Mouse (Mus musculus) frontal cortex, postnatal 14 days (tissue): ENCODE measurements at regions not wholly inside any gene's neighbourhood (a gene's known extent, or its start where the extent isn't known, plus 50 kb on each side); places are given as distances from the start of the nearest gene placed in this dataset.

ENCODE experiments used
- DNase-seq, 2 experiments: peaks; one replicate each; pipeline ENCODE4 v3.0.0; 2022; ENCODE audit warnings: low spot score in 2 of 2

DNA sequence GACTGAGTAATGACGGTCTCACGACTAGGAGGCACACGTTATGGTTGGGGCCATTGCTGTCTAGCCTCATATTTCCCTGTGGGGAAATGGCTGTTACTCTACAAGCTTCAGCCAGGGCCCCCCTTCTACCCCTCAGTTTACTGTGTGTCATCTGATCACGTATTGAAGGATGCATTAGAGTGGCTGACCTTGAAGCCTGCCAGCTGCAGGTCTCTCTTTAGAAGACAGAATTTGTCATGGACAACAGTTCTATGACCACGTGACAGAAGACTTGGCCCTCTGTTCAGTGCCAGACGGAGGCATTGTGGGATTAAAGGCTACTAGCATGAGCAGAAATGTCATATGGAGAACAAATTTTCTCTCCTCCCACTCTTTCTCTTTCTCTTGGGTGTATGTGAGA lies 115.6 kb downstream of the Gas1 start:
- DNase-seq = no peak

DNA sequence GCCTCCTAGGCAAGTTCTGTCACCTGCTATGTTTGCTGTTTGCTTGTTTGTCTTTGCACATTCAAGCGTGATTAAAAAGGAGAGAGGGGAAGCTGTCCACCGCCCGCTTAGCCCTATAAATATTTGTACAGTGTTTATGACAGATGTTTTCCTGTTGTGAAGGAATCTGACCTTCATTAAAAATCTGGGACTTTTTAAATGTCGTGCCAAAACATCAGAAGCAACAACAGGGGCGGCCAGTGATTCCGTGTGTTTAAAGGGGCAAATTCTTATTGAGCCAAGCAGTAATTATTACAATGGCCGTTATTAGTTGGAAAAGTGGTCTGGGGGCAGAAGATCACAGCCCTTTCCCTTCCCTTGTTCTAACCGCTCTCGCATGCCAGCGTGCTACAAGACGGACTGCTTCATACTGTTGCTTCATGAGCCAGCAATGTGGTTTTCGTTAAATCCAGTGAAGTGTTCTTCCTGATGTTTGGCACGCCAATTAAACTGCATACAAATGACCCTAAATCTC lies 119.3 kb downstream of the Gas1 start:
- no peak for DNase-seq

DNA sequence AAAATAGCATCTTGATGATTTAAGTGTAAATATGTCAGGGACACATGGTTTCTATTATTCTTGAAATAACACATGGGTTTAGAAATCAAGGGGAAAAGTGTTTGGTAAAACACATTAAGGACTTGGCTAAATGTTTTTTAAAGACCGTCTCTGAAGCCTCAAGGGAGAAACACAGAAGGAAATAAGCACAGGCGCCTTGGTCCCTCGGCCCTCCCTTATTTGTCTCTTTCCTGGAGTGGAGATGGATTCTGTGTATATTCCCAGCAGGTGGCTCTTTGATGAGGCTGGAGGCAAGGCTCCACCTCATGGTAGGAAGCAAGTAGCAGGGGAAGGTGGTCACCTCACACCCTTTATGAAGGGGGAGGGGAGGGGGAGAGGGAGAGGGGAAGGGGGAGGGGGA lies 122.6 kb downstream of the Gas1 start:
- DNase-seq = no peak

DNA sequence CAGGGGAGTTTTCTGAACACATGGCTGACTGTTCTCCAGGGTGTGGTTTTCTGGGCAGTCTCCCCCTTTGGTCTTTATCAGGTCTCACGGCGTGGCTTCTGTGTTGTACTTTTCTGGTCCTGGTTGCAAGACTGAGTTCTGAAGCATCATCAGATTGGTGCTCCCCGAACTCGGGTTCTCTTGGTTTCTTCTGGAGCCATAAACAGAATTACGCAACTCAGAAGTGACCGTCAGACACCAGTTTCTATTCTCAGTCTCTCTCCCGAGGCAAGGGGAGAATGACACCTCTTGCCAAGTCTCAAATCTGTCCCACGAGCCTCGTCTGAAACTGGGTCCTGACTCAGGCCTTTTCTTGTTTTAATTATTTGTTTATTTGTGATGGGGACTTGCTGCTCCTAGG lies 123.1 kb downstream of the Gas1 start:
- no peak for DNase-seq

DNA sequence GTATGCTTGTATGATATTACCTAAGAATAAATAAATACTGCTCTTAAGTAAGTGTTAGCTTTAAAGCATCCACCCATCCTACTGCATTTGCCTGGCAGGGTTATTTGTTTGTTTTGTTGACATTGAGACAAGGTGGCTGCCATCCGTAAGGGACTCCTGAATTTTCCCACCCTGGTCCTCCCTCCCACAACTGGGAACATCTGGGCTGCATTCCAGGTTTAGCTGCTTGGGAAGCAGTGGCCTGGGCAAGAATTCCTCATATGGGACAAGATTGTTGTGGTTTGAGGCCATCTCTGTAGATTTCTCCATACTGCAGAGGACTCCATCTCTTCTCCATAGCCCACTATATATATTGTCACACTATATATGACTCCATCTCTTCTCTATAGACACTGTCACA lies 125.3 kb downstream of the Gas1 start:
- DNase-seq = no peak

DNA sequence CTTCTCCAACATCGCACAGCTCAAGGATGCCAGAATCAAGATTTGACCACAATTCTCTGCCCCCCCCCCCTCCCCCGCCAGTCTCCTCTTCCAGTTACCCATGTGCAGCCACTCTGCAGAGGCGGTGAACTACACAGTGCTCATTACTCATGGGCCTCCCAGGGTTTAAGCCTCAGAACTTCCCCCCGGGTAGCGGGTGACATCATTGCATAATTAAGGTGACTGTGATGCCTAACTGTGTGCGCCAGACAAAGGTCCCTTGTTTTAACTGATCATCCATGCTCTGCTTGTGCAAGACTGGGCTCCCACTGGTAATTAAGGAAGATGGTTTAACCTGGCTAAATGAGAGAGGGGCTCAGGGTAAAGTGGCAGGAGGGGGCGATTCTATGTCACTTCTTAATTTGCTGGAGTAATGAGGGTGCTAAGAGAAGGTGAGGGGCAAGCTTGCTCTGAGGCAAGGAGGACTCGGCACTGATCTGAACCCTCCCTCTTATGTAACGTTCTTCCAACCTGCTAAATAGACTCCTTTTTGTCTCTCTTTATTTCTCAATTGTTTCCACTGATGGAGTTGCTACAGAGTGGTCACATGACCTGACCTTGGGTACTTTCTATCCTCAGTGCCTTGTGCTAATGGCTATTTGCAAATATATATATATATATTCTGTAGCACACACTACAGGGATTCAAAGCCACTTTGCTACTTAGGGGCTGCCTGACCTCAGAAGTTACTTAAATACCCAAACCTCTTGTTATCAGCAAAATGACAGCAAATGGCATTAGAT lies 126.2 kb downstream of the Gas1 start:
- DNase-seq = no peak

DNA sequence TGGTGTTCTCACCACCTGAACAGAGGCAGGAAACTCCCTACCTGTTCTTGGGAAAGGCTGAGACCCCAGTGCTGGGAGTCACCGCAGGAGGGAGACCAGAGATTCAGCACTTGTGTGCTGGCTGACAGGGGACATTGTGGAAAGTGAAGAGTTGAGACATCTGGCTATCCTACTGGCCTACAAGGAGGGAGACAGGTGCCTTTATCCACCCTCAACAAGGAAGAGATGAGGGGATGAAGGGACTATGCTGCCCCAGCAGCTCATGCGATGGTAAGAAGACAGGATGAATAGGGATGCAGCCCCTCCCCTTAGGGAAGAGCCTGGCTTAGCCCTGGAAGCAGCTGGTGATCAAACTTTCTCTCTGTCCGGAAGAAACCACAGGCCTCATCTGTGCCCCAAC lies 127.5 kb downstream of the Gas1 start:
- DNase-seq = no peak

DNA sequence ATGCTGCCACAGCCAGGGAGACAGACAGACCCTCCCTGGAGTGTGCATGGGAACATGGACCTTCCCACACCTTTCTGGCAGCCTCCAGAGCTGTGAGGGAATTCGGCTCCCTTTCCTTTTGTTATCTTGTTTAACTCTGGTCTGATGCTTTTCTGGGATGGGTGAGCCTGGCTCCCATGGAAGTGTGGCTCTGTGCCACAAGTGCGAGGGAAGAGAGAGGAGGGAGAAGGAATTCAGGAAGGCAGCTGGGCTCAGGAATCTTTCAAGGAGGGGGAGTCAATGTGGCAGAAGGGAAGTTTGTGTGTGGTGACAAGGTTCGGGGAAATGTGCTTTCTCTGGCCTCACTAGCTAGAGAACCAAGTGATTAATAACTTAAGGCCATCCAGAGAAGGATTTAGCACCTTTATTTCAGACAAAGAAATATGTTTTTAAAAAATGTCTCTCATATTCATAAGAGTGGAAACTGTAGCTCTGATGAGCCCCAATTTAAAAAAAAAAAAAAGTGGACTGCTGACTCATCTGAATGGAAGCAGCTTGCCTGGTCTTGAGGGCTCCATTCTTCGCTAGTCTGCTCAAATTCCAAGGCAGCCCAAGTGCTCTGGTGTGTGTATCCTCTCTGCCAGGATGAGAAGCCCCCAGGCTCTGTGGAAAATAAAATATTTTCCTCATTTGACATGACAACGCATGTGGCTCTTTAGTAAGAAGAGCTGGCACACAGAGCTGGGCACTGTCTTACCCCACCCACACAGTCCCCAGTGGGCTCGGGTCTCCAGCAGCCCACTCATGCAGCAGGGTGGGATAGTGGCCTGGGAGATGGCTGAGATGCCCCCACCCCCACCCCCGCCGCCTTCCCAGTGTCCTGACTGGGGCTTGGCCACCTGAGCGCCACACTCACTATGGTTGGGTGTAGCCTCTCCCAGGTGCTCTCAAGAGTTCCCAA lies 129.1 kb downstream of the Gas1 start:
- DNase-seq = no peak

DNA sequence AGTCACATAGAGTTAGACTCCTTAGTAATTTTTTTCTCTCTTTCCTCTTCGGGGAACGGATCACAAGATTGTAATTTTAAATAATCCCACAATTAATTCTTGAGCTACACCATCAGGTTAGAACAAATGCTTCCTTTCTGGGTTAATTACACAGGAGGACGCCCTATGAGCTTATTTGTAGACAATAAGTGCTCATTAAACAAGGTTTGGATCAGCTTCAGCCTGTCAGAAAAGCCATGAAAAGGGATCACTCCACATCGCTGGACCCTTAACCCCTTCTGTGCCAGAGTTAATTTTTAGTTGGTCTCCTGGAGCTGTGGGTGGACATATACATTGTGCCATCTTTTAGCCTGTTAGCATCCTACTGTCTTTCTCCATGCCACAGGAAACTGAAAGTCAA lies 131.4 kb downstream of the Gas1 start:
- DNase-seq = no peak

DNA sequence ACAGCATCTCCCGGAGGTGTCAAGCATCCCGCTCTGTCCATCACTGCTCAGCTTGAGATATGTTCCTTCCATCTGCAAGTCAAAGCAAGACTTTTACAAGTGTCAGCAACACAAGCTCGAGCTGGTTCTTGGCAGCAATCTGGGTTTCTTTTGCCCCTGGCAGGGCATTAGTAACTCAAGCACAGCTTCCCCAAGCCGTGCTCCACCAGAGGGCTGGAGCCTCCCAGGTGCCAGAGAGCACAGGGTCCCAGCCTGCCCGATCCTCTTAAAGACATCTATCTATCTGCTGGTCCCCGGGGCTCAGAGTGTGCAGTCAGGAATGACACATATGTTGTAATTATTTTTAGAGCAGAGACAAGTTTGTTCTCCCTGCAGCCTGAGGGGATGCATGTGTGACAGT lies 132.3 kb downstream of the Gas1 start:
- DNase-seq = no peak

DNA sequence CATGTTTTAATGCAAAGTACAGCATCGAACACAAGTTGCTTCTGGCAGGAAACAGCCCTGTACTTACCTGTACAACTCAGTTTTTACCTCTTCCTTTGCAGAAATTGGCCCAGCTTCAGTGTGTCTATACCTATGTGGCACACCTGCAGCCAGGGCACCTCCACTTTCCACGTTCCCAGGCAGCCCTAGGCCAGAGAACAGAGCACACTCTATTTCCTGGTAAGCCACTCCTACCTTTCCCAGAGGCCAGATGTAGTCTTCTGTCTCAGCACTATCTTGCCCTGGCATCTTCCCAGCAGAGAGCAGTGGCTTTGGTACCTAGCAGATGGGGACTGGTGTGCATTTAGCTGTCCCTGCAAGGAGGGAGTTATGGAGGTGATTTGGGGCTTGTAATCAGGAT lies 134.7 kb downstream of the Gas1 start:
- no peak for DNase-seq

DNA sequence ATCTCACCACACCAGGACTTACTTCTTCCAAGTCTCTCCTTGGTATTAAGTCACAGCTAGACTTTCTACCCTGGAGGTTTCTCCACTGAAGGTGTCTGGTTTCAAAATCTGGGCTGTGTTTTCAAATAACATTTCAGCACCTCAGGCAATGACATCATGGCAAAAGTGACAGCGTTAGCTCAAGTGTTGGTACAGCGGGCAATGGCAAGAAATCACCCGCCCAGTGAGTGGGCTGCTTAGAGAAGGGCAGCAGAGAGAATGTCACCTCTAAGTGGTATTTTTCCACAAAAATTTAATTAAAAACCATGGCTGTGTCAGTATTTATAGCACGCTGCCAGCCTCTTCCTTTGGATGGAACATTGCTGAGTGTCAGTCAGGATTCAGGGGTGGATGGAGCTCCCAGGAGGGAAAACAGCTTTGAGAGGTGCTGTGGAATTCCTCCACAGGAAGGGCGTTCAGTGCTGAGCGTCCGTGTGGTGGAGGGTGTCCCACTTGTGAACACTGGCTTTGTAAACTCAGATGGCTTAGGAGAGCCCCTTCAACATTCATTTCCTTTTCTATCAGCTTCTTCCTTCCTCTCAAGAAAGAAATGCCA lies 141.5 kb downstream of the Gas1 start:
- DNase-seq = no peak

DNA sequence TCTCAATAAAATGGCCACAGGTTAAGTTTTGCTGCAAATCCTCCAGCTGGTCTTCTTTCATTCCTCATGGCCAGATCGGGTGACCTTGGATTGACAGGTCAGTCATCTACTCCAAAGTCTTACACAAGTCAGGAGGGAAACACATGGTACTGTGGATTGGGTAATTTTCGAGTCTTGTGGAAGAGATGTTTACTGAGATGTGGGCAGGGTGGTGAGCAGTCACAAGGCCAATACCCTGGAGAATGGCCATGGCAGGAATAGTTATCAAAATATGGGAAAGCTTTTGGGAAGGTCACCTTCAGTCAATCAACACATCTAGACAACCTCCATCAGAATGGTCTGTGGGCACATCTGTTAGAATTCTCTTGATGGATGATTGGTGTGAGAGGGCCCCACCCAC lies 144.0 kb downstream of the Gas1 start:
- DNase-seq = no peak

DNA sequence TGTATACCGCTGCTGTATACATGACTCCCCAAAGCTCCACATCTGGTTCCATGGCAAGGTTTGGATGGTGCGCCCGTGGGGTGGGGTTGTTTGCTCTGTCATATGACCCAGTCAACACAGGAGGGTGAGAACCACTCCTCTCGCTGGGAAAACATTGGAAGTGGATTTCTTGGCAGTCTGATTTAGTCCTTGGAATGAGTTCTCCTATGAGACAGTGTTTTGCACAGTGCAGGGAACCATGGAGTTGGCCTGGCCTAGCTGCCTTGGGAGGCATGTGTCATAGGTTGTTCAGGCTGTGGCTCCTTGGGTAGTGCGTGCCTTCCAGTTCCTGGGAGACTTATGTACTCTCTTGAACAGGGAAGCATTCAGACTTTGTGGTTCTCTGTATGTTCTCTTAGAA lies 144.6 kb downstream of the Gas1 start:
- no peak for DNase-seq

DNA sequence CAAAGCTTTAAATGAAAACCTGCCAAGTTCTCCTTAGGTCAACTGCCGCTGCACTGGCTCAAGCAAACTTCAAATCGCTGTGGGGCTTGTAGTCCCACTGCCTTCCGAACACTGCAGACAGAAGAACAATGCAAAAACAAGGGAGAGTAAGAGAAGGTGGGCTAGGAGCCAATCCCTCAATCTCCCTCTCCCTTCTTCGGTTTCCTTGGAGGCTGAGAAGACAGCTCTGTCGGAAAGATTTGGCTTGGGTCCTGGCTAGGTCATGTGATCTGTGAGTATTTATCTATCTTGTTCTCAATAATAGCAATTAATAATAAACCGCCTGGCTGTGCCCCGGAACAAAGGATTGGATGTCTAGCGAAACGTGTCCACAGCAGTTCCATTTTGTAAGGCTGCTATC lies 147.6 kb downstream of the Gas1 start:
- no peak for DNase-seq

DNA sequence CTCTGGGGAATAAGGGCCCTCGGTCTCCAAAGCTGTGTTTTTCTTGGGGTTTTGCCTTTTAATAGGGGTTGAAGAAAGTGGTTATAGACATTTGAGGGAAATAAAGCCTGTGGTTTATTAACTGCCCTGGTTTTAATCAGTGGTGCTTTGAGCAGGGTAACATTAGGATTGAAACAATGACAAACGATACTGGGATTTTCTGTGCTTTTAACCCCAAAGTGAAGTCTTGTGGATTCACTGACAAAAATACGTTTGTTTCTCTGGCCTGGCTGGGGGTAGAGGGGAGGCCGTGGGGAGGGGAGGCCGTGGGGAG lies 157.0 kb downstream of the Gas1 start:
- DNase-seq = no peak

DNA sequence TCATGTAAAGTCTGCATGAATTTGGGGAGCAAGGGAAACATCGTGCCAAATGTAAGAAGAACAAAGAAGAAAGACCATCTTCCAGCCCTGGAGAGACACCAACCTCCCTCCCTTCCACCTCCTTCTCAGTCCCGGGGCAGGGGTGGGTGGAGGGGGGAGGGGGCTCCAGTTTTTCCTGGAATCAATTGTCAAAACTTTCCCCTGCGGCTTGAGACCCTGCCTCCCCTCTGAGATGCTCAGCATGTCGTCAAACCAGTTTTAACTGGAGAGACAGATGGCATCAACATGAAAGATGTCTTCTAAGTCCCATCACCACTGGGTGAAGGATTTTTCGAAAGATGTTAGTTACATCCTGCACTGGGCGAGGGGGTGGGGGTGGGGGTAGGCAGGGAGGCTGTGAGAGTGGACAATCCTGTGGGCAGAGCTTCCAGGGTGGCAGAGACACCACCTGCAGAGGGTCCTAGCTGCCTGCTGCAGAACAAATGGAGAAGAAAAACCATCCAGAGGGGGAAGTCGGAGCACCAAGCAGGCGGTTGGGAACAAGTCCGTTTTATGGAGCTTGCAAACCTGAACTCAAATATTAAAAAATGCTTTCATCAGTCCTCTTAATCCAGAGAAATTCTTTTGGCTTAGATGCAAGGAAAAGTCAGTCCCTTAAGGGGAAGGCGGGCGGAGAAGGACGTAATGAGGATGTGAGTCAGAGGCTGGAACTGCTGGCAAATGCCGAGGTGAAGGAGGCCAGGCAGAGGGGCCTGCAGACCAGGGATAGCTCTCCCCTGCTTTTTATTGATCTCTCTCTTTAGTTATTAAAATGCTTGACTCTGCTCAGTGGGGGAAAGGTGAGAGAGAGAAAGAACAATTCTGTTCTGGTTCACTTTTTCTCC lies 157.6 kb downstream of the Gas1 start:
- no peak for DNase-seq

DNA sequence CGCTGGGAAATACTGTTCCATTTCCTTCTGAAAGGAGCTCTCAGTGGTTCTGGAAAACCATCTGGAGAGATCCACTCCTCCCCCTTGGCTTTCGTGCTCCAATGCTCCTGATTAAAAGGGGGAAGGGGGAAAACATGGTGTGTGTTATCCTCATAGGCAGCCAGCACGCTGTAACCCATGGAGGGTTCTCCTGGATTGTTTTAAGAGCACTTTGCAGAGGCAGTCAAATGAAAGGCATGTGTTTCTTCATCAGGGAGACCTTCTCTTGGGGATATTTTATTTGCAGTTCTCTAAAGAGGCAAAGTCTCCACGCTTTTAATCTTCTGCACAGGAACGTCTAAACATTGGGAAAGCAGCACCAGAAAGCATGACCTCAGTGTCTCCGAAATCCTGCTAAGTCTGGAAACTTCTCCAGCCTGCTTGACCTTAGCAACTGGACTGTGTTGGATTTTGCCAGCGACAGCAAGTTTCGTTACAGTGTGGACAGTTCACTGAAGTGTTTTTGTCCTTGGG lies 161.3 kb downstream of the Gas1 start:
- DNase-seq = no peak

DNA sequence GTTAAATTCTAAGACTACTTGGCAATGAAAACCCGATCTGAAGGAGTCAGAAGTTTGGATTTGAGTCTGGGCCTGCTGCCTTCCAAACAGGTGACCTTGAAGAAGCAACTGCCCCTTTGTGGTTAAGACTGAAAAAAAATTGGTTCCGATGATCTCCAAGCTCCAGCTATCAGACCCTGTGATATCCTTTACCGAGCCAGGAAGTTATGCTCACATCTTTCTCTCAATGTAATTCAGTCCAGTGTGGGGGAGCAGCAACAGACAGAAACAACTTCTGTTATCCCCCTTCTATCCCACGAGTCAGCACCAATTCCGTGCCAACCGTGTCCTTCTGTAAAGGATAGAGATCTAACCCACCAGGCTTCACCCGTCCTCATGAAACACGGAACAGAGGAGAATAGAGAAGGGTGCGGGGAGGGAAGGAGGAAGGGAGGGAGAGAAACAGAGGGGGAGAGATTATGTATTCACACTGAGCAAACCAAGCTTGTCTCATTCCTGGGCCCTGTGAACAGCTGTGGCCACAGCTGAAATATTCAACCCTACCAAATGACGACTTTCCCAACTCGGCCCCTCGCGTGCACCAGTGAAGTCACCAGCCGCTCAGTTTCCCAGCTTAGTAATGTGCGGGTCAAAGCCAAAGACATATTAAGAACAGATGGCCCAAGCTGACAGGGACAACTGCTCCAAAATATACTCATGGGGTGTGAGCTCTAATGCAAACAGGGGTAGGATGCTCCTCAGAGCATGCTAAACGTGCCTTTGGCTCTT lies 164.9 kb downstream of the Gas1 start:
- DNase-seq = no peak

DNA sequence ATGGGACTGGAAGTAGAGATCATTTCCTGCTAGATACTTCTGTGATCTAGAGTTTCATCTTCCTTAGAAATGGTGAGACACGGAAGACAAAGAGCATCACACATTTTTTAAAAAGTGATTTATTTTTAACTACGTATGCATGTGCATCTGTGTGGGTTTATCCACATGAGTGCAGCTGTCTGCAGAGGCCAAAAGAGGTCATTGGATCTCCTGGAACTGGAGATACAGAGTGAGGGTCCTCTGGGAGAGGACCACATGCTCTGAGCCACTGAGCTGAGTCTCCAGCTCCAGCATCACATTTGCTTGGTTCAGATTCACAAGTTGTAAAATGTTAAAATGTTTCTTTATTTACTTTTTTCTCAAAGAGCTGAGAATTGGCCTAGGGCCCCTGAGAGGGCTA lies 166.1 kb downstream of the Gas1 start:
- no peak for DNase-seq

DNA sequence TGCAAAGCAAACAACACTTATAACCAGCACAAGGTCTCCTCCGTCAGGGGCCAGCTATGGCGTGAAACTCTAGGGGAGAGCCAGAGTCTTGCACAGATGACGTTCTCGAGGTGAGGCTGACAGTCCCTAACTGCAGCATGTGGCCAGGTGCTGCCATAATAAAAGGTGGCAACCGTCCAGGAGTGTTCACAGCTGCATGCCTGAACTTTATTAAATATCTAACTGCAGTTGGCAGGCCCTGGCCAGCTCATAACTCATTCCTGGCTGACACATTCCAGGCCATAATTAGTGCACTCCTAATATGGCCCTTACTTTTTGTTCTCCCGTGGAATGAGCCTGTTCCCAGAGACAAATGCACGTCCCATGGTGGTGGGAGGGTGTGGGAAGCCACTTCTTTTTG lies 169.6 kb downstream of the Gas1 start:
- DNase-seq = no peak
